Mouse (Mus musculus): ENCODE data around the gene Notch3.

- no peak for TF ChIP-seq ZNF384 (IDR thresholded peaks at IDR 0.05; ENCODE audit: low read depth, low read length)
- no peak for TF ChIP-seq CHD2 (IDR thresholded peaks at IDR 0.05; ENCODE audit: low read depth, low read length)
- peak; percentile 98 for TF ChIP-seq MAFK (IDR thresholded peaks at IDR 0.05; ENCODE audit: insufficient read depth, low read depth, low read length)
Observed at GRCm38 (mm10) chr17:32169518-32170225, 3.0 kb upstream of the Notch3 start.

Data from ES-E14 (cell line).